Mouse (Mus musculus): ENCODE results near the gene Brap.

GRCm38 (mm10) chr5:121704512-121705248 lies 44.3 kb downstream of the Brap start:
- TF ChIP-seq CTCF (IDR thresholded peaks at IDR 0.05) (no peak), POLR2A (IDR thresholded peaks at IDR 0.05; ENCODE audit: insufficient read depth, low read depth, low read length) (no peak), EP300 (IDR thresholded peaks at IDR 0.05; ENCODE audit: insufficient read depth, low read depth, low read length) (no peak)

Data from heart, adult 2 months (tissue).